Mouse (Mus musculus): ENCODE measurements around the gene Nebl.

DNA sequence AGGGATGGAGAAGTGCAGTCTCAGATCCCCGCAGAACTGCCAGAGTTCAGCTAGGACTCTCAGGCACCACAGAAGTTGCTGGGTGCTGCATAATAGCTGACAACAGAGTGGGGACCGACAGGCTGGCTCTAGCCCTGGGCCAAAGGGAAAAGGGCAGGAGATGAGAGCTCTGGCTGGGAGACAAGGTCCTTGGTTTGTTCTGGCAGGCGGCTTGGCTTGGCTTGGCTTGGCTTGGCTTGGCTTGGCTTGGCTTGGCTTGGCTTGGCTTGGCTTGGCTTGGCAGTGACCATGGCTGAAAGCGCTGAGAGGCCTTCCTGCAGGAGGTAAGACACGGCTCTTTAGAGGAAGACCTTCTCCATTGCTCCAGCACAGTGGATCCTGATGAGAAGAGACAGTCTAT, 395.8 kb downstream of the Nebl start:
- TF ChIP-seq TAL1 (IDR thresholded peaks at IDR 0.05; ENCODE audit: low read length) (no peak), GATA1 (IDR thresholded peaks at IDR 0.05; ENCODE audit: low read length) (no peak)

Data from erythroblast, embryonic 14.5 days (primary cell).